Mouse (Mus musculus): ENCODE results near the gene Rnf26. TPM values are rescaled to one million over a fixed set of nuclear protein-coding genes. Genes with fewer than 3 reads are reported as not detected.

Rnf26 gene
- total RNA-seq (2023) = 23.1 TPM

GRCm38 (mm10) chr9:44113105-44113789, at the start of gene Rnf26, which contains the start of gene Gm49380:
Gene Rnf26, minus strand, starts transcription at chr9:44113517.
Gene Gm49380, minus strand, starts transcription at chr9:44113500.

GRCm38 (mm10) chr9:44134101-44134850, 21.0 kb upstream of the Rnf26 start, which contains the start of gene Mcam:
Gene Mcam, plus strand, starts transcription at chr9:44134469.

GRCm38 (mm10) chr9:44107110-44107509, 6.2 kb downstream of the Rnf26 start, which contains the start of gene C1qtnf5:
Gene C1qtnf5, plus strand, starts transcription at chr9:44107245.

GRCm38 (mm10) chr9:44101490-44101889, 11.8 kb downstream of the Rnf26 start, which contains the start of gene Mfrp:
Gene Mfrp, plus strand, starts transcription at chr9:44101729.

GRCm38 (mm10) chr9:44066785-44067225, 46.5 kb downstream of the Rnf26 start, which contains the start of gene Usp2:
Gene Usp2, plus strand, starts transcription at chr9:44067021.

Other genes with a start within 250 kb of the Rnf26 start
- 595 TPM for gene Thy1, start 70.1 kb downstream of the Rnf26 start, total RNA-seq (2023)
- gene Usp2, start 46.5 kb downstream of the Rnf26 start, total RNA-seq (2023) = 66.1 TPM
- gene Mfrp, start 11.8 kb downstream of the Rnf26 start, total RNA-seq (2023) = 1.3 TPM
- gene C1qtnf5, start 6.3 kb downstream of the Rnf26 start, total RNA-seq (2023) = 6.4 TPM
- 0.23 TPM for gene Gm49380, start within 50 bp of the Rnf26 start, total RNA-seq (2023)
- gene Mcam, start 21.0 kb upstream of the Rnf26 start, total RNA-seq (2023) = 2.8 TPM
- 153 TPM for gene Cbl, start 120.5 kb upstream of the Rnf26 start, total RNA-seq (2023)
- gene Ccdc153, start 127.2 kb upstream of the Rnf26 start, total RNA-seq (2023) = not detected
- not detected for gene Pdzd3, start 138.0 kb upstream of the Rnf26 start, total RNA-seq (2023)
- 7.1 TPM for gene Nlrx1, start 155.1 kb upstream of the Rnf26 start, total RNA-seq (2023)
- gene Abcg4, start 175.1 kb upstream of the Rnf26 start, total RNA-seq (2023) = 0.35 TPM
- 47.4 TPM for gene Hinfp, start 192.2 kb upstream of the Rnf26 start, total RNA-seq (2023)
- gene C2cd2l, start 206.8 kb upstream of the Rnf26 start, total RNA-seq (2023) = 23.0 TPM
- 5.8 TPM for gene Dpagt1, start 212.5 kb upstream of the Rnf26 start, total RNA-seq (2023)
- 35.0 TPM for gene H2afx, start 221.2 kb upstream of the Rnf26 start, total RNA-seq (2023)
- gene Hmbs, start 230.7 kb upstream of the Rnf26 start, total RNA-seq (2023) = 18.1 TPM
- gene Vps11, start 248.2 kb upstream of the Rnf26 start, total RNA-seq (2023) = 55.9 TPM